Mouse (Mus musculus): Measurements from ENCODE around the gene Med31. TPM values are rescaled to one million over a fixed set of nuclear protein-coding genes. Genes with fewer than 3 reads are reported as not detected.

The Med31 gene
- 45.5 and 46.9 TPM in 2 replicates for polyA plus RNA-seq (2015; fragmentation: Nextera tagmentation; extraction: Ambion mirVana)

DNA sequence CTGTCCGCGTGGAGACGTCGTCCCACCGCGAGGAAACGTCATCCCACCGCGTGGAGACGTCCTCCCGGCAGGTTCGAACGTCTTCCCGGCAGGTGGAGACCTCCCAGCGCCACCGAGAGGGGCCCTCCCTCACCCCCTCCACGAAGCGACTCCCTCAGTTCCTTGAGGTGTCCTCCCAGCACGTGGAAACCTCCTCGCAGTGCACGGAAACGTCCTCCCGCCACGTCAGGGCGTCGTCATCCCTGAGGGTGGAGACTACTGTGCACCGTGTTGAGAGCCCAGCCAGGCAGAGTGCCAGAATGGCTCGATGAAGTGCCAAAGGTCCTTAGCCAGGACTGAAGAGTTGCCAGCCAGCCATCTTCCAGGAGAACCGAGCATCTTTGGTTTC lies at the start of gene Med31:
Gene Med31, minus strand, starts transcription at position 183 of the 388 bp plus-strand sequence.
- H3K9me3 ChIP-seq = no peaks in the 10 kb centered on the region
- WGBS = under 1% methylated on average over 29 of the region's 29 CpGs
- peak within 1 kb of the TSS; percentile 72 for H3K4me3 ChIP-seq
- H3K27ac ChIP-seq = peak within 1 kb of the TSS; percentile 51
- H3K36me3 ChIP-seq = peaks cover 19% of the 10 kb centered on the region
- peak within 1 kb of the TSS; percentile 95 for H3K4me2 ChIP-seq
- H3K4me1 ChIP-seq = peaks cover 6% of the 10 kb centered on the region; the same call in 1 of the 2 replicates
- H3K9ac ChIP-seq = peak within 1 kb of the TSS; percentile 72
- no peaks in the 10 kb centered on the region for H3K27me3 ChIP-seq
- ATAC-seq (ENCODE audit: borderline replicate concordance, extremely low read depth, low FRiP score, low TSS enrichment) = peak; percentile 73

DNA sequence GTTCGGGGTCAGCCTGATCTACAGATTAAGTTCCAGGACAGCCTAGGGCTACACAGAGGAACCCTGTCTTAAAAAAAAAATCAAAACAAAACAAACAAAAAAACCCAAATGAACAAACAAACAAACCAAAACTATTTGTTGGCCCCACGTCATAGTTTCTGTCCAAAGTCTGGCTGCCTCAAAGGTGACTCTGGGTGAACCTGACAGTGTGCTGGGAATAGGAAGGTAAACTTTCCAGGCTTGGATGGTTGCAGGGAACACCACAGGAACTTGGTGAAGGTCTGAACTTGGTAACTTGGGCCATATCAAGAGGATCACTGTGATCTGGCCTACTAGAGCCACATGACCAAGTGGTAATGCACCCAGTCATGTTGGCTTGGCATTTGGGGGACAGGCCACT lies 41.0 kb upstream of the Med31 start:
- Histone ChIP-seq H3K4me3 (no peak overlapping the region), H3K4me1 (no peaks in the 10 kb centered on the region), H3K9ac (no peak overlapping the region), H3K27ac (no peak overlapping the region), H3K4me2 (no peak overlapping the region), H3K9me3 (no peaks in the 10 kb centered on the region), H3K27me3 (no peaks in the 10 kb centered on the region), H3K36me3 (no peaks in the 10 kb centered on the region)
- ATAC-seq (ENCODE audit: borderline replicate concordance, extremely low read depth, low FRiP score, low TSS enrichment) = no peak
- WGBS = 51% methylated on average over 2 of the region's 2 CpGs

DNA sequence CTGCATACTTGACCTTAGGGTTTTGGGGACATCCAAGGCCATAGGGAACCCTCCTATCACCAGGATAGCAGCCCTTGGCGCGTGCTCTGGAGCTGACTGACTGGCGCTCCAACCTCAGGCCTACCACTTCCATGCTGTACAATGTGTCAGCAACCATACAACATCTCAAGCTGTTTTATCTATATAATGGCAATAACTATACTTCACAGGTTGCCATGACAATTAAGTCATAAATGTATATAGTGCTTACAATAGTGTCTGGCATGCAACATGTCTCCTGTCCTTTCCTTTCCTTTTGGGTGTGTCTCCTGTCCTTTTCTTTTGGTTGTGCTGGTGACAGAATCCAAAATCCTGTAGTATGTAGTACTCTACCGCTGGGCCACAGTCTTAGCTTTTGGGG lies 40.2 kb upstream of the Med31 start:
- H3K4me1 ChIP-seq = no peaks in the 10 kb centered on the region
- no peak overlapping the region for H3K27ac ChIP-seq
- H3K9ac ChIP-seq = no peak overlapping the region
- H3K36me3 ChIP-seq = no peaks in the 10 kb centered on the region
- no peaks in the 10 kb centered on the region for H3K27me3 ChIP-seq
- H3K9me3 ChIP-seq = no peaks in the 10 kb centered on the region
- ATAC-seq (ENCODE audit: borderline replicate concordance, extremely low read depth, low FRiP score, low TSS enrichment) = no peak
- no peak overlapping the region for H3K4me3 ChIP-seq
- WGBS = 84% methylated on average over 4 of the region's 4 CpGs
- no peak overlapping the region for H3K4me2 ChIP-seq

DNA sequence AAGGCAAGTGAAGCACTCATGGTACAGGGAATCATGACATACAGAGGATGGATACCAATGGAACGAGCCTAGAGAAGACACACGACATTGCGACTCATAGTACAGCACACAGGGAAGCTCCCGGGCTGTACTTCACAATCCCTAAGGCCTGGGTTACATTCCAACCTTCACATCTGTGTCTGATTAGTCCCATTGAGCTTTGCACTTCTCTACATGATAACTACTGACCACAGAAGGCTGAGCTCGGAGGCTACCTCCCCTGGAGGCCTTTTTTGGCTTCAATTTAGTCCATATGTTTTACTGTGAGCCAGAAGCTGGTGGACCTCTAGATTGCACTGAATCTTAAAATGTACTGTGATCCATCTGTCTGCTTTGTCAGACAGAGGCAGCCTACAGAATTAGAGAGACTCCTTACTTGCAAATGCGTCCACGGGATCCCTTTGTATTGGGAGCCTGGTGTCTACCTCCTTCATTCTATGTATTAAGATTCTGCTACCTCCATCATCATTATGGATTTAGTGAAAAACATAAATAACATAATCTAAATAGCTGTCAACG lies 29.9 kb upstream of the Med31 start:
- Histone ChIP-seq H3K9me3 (no peaks in the 10 kb centered on the region), H3K27me3 (no peaks in the 10 kb centered on the region), H3K27ac (no peak overlapping the region), H3K36me3 (no peaks in the 10 kb centered on the region), H3K4me1 (no peaks in the 10 kb centered on the region), H3K4me3 (no peak overlapping the region), H3K9ac (no peak overlapping the region), H3K4me2 (no peak overlapping the region)
- no peak for ATAC-seq (ENCODE audit: borderline replicate concordance, extremely low read depth, low FRiP score, low TSS enrichment)
- 80% methylated on average over 8 of the region's 8 CpGs for WGBS

DNA sequence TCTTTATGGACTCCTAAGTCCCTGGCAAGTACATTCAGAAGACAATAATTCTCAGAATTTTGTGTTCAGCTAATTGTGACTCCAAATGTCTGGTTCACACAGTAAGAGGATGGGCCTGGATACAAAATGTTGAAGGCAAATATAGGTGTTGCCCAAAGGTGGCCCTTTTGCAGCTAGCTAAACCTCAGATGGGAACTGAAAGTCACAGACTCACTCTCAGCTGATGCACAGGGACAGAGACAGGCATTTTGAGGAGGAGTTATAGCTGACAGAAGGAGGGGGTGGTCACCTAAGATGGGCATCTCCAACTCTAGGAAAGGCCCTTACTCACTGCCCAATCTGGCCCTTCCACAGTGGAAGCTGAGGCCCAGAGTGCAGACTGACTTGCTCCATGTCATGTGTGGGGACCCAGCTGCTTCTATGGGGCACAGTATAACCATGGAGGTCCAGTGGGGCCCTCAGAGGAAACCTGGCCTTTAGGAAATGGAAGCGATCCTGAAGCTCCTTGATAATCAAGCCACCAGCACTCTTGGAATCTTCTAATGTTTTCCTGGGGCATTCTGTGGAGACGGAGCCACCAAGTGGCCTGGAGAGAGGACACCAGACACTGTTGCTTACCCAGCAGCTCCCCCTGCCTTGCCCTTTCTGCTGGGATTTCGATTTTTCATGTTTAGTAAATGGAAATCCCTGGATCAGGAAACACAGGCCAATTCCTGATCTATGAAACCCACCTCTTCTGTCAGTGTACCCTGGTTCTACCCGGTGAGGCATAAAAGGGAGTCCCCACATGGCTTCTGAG lies 24.9 kb upstream of the Med31 start:
- H3K27me3 ChIP-seq = no peaks in the 10 kb centered on the region
- 65% methylated on average over 4 of the region's 4 CpGs for WGBS
- H3K36me3 ChIP-seq = no peaks in the 10 kb centered on the region
- no peak overlapping the region for H3K4me3 ChIP-seq
- ATAC-seq (ENCODE audit: borderline replicate concordance, extremely low read depth, low FRiP score, low TSS enrichment) = no peak
- no peak overlapping the region for H3K4me2 ChIP-seq
- H3K27ac ChIP-seq = no peak overlapping the region
- H3K4me1 ChIP-seq = no peaks in the 10 kb centered on the region
- no peaks in the 10 kb centered on the region for H3K9me3 ChIP-seq
- no peak overlapping the region for H3K9ac ChIP-seq

DNA sequence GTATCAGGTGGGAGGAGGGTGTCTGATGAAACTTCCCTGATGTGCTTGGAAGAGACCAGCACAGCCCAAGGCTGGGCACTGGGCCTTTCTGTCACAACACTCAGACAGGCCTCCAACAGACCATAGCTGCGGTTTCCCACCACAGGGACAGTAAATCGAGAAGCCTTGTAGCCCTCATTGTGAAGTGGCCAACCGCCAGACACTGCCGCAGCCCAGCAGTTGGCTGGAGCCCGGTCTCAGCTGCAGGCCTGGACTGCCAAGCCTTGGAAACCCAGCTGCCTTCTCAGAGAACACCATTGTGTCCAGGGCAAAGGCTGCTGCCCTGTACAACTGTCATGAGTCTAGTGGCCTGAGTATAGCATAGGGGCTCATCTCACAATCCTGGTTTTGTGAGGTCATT lies 18.6 kb upstream of the Med31 start:
- Histone ChIP-seq H3K9ac (no peak overlapping the region), H3K9me3 (no peaks in the 10 kb centered on the region), H3K4me1 (no peaks in the 10 kb centered on the region), H3K36me3 (no peaks in the 10 kb centered on the region), H3K27ac (no peak overlapping the region), H3K27me3 (no peaks in the 10 kb centered on the region), H3K4me3 (no peak overlapping the region), H3K4me2 (no peak overlapping the region)
- ATAC-seq (ENCODE audit: borderline replicate concordance, extremely low read depth, low FRiP score, low TSS enrichment) = no peak
- 62% methylated on average over 5 of the region's 5 CpGs for WGBS

DNA sequence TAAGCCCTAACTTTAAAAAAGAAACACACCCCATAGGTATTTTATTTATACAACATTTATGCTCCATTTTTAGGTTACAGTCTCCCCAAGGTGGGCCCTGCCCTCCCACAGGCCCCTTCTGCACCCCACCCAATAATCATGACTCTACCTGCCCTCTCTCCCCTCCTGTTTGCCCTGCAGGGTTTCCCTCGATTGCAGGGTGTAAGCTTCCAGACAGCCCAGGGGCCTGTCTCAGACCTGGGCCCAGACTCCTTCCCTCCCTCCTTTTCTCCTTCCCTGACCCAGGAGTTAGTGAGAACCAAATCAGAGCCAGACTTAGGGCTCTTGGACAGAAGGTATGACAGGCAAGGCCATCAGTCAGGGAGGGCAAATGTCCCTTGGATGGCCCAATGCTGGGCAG lies 17.6 kb upstream of the Med31 start:
- no peak for ATAC-seq (ENCODE audit: borderline replicate concordance, extremely low read depth, low FRiP score, low TSS enrichment)
- WGBS = 42% methylated on average over 1 of the region's 1 CpGs

DNA sequence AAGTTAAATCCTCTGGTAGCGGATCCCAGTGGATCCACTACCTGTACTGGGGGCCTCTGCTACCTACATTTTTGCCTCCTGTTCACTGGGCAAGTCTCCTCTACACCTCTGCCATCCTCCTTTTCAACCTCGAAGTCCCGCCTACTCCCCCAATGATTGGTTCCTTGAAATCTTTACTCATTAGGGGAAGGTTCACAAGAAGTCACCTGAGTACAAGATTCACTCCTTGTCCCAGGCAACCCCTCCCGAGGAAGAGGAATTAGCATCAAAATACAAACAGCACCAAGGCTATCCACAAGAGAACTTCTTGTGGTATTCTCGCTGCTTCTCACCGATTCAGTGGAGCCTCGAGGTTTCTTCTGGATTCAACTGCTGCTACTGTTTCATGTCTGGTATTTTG lies 16.7 kb upstream of the Med31 start:
- Histone ChIP-seq H3K9ac (no peak overlapping the region), H3K4me2 (no peak overlapping the region), H3K27ac (no peak overlapping the region), H3K4me1 (no peaks in the 10 kb centered on the region), H3K36me3 (no peaks in the 10 kb centered on the region), H3K4me3 (no peak overlapping the region), H3K9me3 (no peaks in the 10 kb centered on the region), H3K27me3 (no peaks in the 10 kb centered on the region)
- 83% methylated on average over 7 of the region's 7 CpGs for WGBS
- no peak for ATAC-seq (ENCODE audit: borderline replicate concordance, extremely low read depth, low FRiP score, low TSS enrichment)

More for the DNA sequence above, 17.6 kb upstream of the Med31 start:
- Histone ChIP-seq H3K4me1 (no peaks in the 10 kb centered on the region), H3K9ac (no peak overlapping the region), H3K4me3 (no peak overlapping the region), H3K27me3 (no peaks in the 10 kb centered on the region), H3K9me3 (no peaks in the 10 kb centered on the region), H3K27ac (no peak overlapping the region), H3K36me3 (no peaks in the 10 kb centered on the region), H3K4me2 (no peak overlapping the region)

DNA sequence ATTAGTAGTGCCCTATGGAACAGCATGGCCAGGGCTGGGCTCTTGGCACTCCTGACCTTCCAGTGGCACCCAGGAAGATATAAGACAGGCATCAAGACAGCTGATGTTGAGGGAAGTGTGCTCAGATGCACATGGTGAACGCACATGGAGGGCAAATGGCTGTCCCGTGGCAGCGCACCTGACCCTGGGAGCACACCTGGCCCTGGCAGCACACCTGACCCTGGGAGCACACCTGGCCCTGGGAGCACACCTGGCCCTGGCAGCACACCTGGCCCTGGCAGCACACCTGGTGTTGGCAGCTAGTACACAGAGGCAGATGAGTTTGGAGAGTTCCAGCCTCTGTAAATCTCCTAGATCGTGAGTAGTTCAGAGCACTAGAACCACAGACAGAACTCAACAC lies 13.1 kb upstream of the Med31 start:
- Histone ChIP-seq H3K4me1 (no peaks in the 10 kb centered on the region), H3K27me3 (no peaks in the 10 kb centered on the region), H3K27ac (no peak overlapping the region), H3K9ac (no peak overlapping the region), H3K36me3 (no peaks in the 10 kb centered on the region), H3K4me2 (no peak overlapping the region), H3K9me3 (no peaks in the 10 kb centered on the region), H3K4me3 (no peak overlapping the region)
- no peak for ATAC-seq (ENCODE audit: borderline replicate concordance, extremely low read depth, low FRiP score, low TSS enrichment)
- 90% methylated on average over 4 of the region's 4 CpGs for WGBS

DNA sequence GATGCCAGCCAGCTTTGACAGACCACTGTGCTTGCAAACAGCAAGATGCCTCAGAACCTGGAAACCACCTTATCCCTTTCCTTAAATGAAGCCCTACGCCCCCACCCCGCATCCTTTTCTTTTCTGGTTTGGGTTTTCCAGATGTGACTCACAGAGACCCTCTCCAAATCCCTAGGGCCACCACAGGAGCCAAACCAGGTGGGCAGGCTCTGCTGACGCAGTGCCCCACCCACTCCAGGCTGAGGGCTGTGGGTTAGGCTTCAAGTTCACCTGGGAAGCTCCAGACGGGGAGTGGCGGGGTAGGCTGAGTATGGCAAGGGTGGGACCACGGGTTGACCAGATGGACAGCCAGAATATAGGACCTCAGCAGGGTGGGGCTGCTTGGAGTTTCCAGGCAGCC lies 11.5 kb upstream of the Med31 start:
- H3K9me3 ChIP-seq = no peaks in the 10 kb centered on the region
- H3K4me1 ChIP-seq = no peaks in the 10 kb centered on the region
- no peak overlapping the region for H3K27ac ChIP-seq
- 73% methylated on average over 6 of the region's 6 CpGs for WGBS
- no peaks in the 10 kb centered on the region for H3K27me3 ChIP-seq
- ATAC-seq (ENCODE audit: borderline replicate concordance, extremely low read depth, low FRiP score, low TSS enrichment) = no peak
- H3K4me2 ChIP-seq = no peak overlapping the region
- no peaks in the 10 kb centered on the region for H3K36me3 ChIP-seq
- H3K4me3 ChIP-seq = no peak overlapping the region
- no peak overlapping the region for H3K9ac ChIP-seq

DNA sequence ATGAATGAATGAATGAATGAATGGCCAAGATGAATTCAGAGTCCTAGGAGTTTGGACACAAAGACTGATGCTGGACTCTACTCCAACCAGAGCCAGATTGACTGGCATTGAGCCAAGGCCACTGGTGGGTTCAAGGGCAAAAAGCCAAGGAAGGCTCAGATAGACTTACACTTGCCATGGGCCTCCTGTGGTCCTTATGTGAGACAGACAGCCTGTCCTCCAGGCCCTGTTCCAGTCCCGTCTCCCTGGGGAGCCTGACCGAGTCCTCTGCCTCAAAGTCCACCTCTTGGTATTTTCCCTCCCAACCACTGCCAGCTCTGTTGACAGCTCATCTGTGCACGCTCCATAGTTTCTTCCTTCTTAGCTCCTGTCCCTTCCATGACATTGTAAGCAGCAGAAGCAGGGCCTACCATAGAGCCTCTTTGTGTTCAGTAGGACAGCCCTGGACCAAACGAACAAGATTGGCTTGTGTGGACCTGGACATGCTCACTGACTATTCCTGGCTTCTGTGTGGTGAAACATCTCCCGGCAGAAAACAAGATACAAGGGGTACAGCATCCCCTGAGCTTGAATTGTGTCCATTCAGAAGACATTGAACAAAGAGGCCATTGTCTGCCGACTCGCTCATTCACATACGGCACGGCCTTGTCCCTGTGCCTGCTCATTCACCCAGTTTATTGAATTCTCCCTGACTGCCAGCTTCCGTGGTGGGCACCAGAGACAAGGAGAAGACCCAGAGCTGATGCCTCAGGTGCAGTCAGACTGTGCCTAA lies 10.8 kb upstream of the Med31 start:
- Histone ChIP-seq H3K4me2 (no peak overlapping the region), H3K9me3 (no peaks in the 10 kb centered on the region), H3K27me3 (no peaks in the 10 kb centered on the region), H3K36me3 (no peaks in the 10 kb centered on the region), H3K9ac (no peak overlapping the region), H3K4me1 (no peaks in the 10 kb centered on the region), H3K4me3 (no peak overlapping the region), H3K27ac (no peak overlapping the region)
- WGBS = 67% methylated on average over 10 of the region's 10 CpGs
- ATAC-seq (ENCODE audit: borderline replicate concordance, extremely low read depth, low FRiP score, low TSS enrichment) = no peak

DNA sequence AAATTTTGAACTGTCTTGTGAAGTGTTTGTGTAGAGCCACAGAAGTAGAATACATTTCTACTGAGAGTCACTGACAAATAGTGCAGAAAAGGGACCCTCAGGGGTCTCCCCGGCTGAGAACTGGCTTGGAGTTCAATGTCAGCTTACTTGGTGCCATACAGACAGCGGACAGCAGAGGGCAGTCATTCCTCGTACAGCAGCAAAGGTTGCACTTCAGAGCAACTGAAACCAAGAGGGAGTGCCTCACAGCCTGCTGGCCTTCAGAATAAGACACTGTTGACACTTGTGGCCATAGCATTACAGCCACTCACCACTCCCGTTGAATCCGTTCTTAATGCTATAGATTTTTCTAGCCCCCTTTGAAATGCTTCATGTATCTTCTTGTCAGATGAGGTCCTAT lies 9.5 kb upstream of the Med31 start:
- no peak overlapping the region for H3K4me2 ChIP-seq
- no peaks in the 10 kb centered on the region for H3K27me3 ChIP-seq
- 10% methylated on average over 5 of the region's 5 CpGs for WGBS
- no peaks in the 10 kb centered on the region for H3K36me3 ChIP-seq
- no peak overlapping the region for H3K4me3 ChIP-seq
- no peak overlapping the region for H3K27ac ChIP-seq
- H3K9me3 ChIP-seq = no peaks in the 10 kb centered on the region
- no peak overlapping the region for H3K9ac ChIP-seq
- H3K4me1 ChIP-seq = no peaks in the 10 kb centered on the region
- ATAC-seq (ENCODE audit: borderline replicate concordance, extremely low read depth, low FRiP score, low TSS enrichment) = no peak

All from lung, embryonic 15.5 days (tissue).